Comparison of ENCODE assay signal across 1 mouse cellular context in the genomic region with DNA sequence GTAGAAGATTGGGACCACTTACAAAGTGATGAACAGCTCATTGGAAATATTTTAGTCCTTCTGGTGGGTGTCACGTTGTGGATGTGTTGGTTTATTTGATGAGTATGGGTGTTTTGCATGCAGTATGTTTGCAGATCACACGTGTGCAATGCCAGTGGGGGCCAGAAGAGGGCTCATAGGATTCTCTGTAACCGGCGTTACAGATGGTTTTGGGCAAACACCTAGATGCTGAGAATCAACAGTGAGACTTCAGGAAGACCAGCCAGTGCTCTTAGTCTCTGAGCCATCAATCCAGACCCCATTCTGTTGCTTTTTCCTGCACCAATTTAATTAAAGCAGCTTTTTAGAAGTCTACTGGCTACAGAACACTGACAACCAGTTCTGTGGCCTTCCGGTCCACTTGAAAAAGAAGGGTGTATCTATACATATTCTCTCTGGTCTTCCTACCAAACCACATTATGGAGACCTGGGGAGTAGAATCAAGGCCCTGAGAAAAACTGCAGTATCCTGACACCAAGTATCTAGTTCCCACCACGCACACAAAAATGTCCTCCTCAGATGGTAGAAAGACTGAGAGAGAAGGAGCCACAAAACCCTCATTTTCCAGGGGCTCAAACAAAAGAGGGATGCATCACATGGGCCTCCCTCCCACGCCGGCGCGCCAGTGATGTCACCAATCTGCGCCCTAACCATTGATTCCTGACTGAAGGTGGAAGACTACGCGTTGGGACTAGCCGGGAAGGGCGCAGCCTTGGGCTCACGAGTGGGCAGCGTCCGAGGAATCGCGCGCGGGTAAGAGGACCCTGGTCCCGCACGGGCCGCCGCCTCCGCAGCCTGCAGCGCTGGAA.
TF ChIP-seq lines count a peak whose summit lies in the region.

Gene Adar (plus strand): TSS at position 664 of the 848 bp plus-strand sequence.

TF ChIP-seq in MEL, 35 proteins besides CTCF, POLR2A, EP300 and RAD21 (continued from another document):
- TF ChIP-seq ELF1 (IDR thresholded peaks at IDR 0.05; ENCODE audit: low read depth, low read length), result peak; percentile 62; the same call in 1 of the 2 replicates
- no peak for TF ChIP-seq GABPA (IDR thresholded peaks at IDR 0.05; ENCODE audit: low read depth, low read length)
- peak; percentile 65; the same call in 1 of the 2 replicates for TF ChIP-seq TBP (IDR thresholded peaks at IDR 0.05; ENCODE audit: low read depth, low read length)
- TF ChIP-seq UBTF (IDR thresholded peaks at IDR 0.05; ENCODE audit: borderline replicate concordance, insufficient read depth, low read depth, low read length), result peak; percentile 21; the same call in 1 of the 2 replicates
- TF ChIP-seq KAT2A (conservative IDR thresholded peaks at IDR 0.05; ENCODE audit: low read depth, low read length), result no peak; the same call in 1 of the 2 replicates
- peak; percentile 94 for TF ChIP-seq MAX (IDR thresholded peaks at IDR 0.05; ENCODE audit: low read length)
- TF ChIP-seq NELFE (IDR thresholded peaks at IDR 0.05; ENCODE audit: low read depth, low read length), result peak; percentile 84
- no peak for TF ChIP-seq MAFK (IDR thresholded peaks at IDR 0.05; ENCODE audit: borderline replicate concordance, low read depth, low read length)
- peak; percentile 23 to 61; a peak in 2 of 4 replicates for TF ChIP-seq USF2 (IDR thresholded peaks at IDR 0.05; ENCODE audit: borderline replicate concordance in 1 of 2, insufficient read depth in 1 of 2, low read depth in 1 of 2, low read length in 2 of 2)
- TF ChIP-seq ZC3H11A (IDR thresholded peaks at IDR 0.05; ENCODE audit: low read depth, low read length), result peak; percentile 42
- TF ChIP-seq NRF1 (IDR thresholded peaks at IDR 0.05; ENCODE audit: insufficient read depth, low read depth, low read length, poor library complexity, severe bottlenecking), result peak; percentile 52; the same call in 1 of the 2 replicates
- TF ChIP-seq TAL1 (IDR thresholded peaks at IDR 0.05; ENCODE audit: low read length), result no peak
- no peak for TF ChIP-seq MYB (IDR thresholded peaks at IDR 0.05; ENCODE audit: low read depth, low read length)
- TF ChIP-seq USF1 (IDR thresholded peaks at IDR 0.05; ENCODE audit: low read depth, low read length), result peak; percentile 93
- TF ChIP-seq ZMIZ1 (IDR thresholded peaks at IDR 0.05; ENCODE audit: low read depth, low read length), result peak; percentile 84; the same call in 1 of the 2 replicates
- peak; percentile 95 for TF ChIP-seq MAZ (IDR thresholded peaks at IDR 0.05; ENCODE audit: low read depth, low read length)
- TF ChIP-seq RCOR1 (IDR thresholded peaks at IDR 0.05; ENCODE audit: low read depth, low read length), result no peak
